Mouse (Mus musculus): ENCODE measurements around the gene Pyroxd2. TPM values are rescaled to one million over a fixed set of nuclear protein-coding genes. Genes with fewer than 3 reads are reported as not detected.
"Not testable (repeated sequence)": the region's sequence is repeated elsewhere in the genome, so short reads cannot be mapped to it uniquely, and the experiment has no call there.

Gene Pyroxd2
- polyA plus RNA-seq, 1 experiment from 2014 or later = 0.74 TPM

DNA sequence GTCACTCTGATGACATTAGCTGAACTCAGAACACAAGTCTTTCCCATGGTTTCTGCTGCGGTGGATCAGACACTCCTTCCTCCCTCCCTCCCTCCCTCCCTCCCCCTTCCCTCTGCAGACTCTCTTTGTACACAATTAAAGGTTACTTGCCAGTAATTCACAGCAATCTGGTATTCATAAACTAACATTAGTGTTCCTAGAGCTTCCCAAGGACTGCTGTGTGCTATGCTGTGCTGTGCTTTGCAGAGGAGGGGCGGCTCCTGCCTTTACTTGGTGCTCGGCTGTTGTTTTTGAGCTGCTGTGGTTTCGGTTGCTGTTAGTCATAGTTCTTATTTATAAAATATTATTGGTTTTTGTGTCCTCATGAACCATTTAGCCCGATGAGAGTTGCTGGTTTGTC, 34.9 kb downstream of the Pyroxd2 start:
- Histone ChIP-seq H3K27ac (0 out of 2 replicates have a peak overlapping the region, but pooled peaks have one; percentile 5), H3K36me3 (no peaks in the 10 kb centered on the region), H3K9me3 (replicated peaks) (no peaks in the 10 kb centered on the region), H3K4me1 (peaks cover 38% of the 10 kb centered on the region), H3K4me3 (no peak overlapping the region), H3K27me3 (ENCODE audit: low read depth, poor library complexity, severe bottlenecking) (no peaks in the 10 kb centered on the region; the same call in 1 of the 2 replicates)
- no peak for DNase-seq (ENCODE audit: low spot score)
- WGBS = 65% methylated on average over 5 of the region's 5 CpGs

DNA sequence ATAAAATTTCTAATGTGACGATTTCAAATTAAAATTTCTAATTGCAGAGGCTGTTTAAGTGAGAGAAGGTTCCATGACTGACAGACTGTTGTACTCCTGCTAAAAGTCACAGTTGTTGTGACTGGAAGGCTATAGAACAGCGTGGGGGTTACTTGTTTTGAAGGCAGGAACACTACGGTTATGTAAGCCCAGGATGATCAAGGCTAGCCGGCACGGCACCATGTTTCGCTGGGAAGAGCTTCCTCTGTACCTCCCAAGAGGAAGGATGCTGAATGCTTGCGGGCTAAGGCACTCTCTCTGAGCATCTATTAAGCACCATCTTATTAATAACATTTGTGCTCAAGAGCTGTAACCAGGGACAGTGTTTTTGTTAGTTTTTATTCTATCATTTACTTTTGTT, 36.1 kb downstream of the Pyroxd2 start:
- Histone ChIP-seq H3K9me3 (replicated peaks) (no peaks in the 10 kb centered on the region), H3K27ac (no peak overlapping the region), H3K4me3 (no peak overlapping the region), H3K27me3 (ENCODE audit: low read depth, poor library complexity, severe bottlenecking) (no peaks in the 10 kb centered on the region; the same call in 1 of the 2 replicates), H3K36me3 (no peaks in the 10 kb centered on the region), H3K4me1 (peaks cover 30% of the 10 kb centered on the region)
- DNase-seq (ENCODE audit: low spot score) = no peak
- 62% methylated on average over 7 of the region's 7 CpGs for WGBS

DNA sequence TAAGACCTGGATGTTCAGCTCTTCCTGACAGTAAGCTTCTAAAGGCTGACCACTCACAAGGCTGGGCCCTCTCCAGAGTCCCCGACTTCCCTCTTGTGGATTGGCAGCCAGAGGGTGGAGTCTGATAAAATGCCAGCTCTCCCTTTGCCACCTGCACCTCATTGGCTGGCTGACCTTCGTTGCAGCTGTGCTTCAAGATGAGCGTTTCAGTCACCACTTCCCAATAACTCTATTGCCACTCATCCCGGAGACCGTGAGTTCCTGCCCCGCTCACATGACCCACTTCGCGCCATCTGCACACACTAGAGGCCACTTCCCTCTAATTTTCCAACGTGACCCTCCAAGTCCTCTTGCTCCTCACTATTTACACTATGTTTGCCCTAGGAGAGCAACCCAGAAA, 38.8 kb downstream of the Pyroxd2 start:
- Histone ChIP-seq H3K36me3 (no peaks in the 10 kb centered on the region), H3K9me3 (replicated peaks) (no peaks in the 10 kb centered on the region), H3K4me3 (no peak overlapping the region), H3K4me1 (peaks cover 13% of the 10 kb centered on the region), H3K27me3 (ENCODE audit: low read depth, poor library complexity, severe bottlenecking) (no peaks in the 10 kb centered on the region), H3K27ac (no peak overlapping the region)
- WGBS = 84% methylated on average over 9 of the region's 9 CpGs
- no peak for DNase-seq (ENCODE audit: low spot score)

DNA sequence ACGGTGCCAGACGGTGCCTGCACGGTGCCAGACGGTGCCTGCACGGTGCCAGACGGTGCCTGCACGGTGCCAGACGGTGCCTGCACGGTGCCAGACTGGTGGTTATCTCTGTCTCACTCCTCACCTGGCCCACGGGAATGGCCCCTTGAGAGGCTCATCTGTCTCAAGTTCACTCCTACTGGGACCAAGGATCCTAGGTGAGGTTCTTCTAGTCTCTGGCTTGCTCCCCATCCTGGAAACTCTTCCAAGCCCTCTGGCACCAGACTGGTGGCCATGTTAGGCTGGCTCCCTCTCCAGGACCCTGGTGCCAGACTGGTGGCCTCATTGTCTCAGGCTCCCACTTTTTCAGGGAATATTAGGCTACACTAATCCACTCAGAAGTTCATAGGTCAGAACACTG, 53.1 kb downstream of the Pyroxd2 start:
- 94% methylated on average over 10 of the region's 10 CpGs for WGBS
- peak overlapping the region; percentile 61; the same call in 1 of the 2 replicates for H3K27ac ChIP-seq
- H3K27me3 ChIP-seq (ENCODE audit: low read depth, poor library complexity, severe bottlenecking) = no peaks in the 10 kb centered on the region
- no peaks in the 10 kb centered on the region for H3K36me3 ChIP-seq
- peaks cover 47% of the 10 kb centered on the region for H3K4me1 ChIP-seq
- no peak for DNase-seq (ENCODE audit: low spot score)
- H3K9me3 ChIP-seq (replicated peaks) = no peaks in the 10 kb centered on the region
- H3K4me3 ChIP-seq = no peak overlapping the region

DNA sequence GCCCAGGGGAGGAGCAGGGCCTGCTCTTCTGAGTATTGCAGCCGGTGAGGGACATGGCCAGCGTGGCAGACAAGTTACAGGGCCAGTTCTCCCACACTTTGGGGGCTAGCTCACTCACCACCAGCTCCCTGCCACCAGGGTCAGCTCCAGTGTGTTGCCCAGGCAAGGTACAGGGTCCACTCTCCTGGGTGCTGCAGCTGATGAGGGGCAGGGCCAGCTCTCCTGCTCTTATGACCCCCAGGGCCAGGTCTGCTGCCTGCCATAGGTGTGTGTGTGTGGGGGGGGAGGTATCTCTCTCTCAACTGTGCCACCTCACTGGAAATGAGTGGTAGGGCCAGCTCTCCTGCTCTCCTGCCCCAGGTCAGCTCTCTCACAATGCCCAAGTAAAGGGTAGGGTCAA, 54.0 kb downstream of the Pyroxd2 start:
- WGBS = 79% methylated on average over 2 of the region's 2 CpGs
- Histone ChIP-seq H3K27ac (peak overlapping the region; percentile 63), H3K27me3 (ENCODE audit: low read depth, poor library complexity, severe bottlenecking) (no peaks in the 10 kb centered on the region), H3K4me3 (no peak overlapping the region), H3K4me1 (peaks cover 51% of the 10 kb centered on the region), H3K36me3 (no peaks in the 10 kb centered on the region), H3K9me3 (replicated peaks) (no peaks in the 10 kb centered on the region)
- DNase-seq (ENCODE audit: low spot score) = no peak

DNA sequence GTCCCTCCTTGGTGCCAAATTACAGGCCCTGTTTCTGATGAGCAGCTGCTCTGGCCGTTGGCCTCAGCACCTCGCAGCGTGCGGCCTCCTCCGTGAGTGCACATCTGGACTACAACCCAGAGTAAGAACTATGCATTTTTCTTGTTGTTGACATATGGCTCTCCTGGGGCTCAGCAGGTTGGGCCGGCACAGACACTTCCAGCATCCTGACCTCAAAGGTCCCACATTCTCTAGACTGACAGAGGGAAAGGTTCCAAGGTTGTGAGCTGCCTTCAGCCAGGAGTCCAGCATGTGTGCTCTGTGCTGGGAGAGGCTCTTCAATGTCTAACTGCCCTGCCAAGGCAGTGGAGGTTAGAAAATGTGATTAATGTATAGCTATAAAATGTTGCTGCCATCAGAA, 55.2 kb downstream of the Pyroxd2 start:
- peak; percentile 38 for DNase-seq (ENCODE audit: low spot score)
- no peaks in the 10 kb centered on the region for H3K27me3 ChIP-seq (ENCODE audit: low read depth, poor library complexity, severe bottlenecking)
- 26% methylated on average over 6 of the region's 6 CpGs for whole genome bisulfite sequencing
- no peaks in the 10 kb centered on the region for H3K9me3 ChIP-seq (replicated peaks)
- H3K4me3 ChIP-seq = no peak overlapping the region
- peaks cover 51% of the 10 kb centered on the region for H3K4me1 ChIP-seq
- H3K27ac ChIP-seq = peak overlapping the region; percentile 50; the same call in 1 of the 2 replicates
- H3K36me3 ChIP-seq = no peaks in the 10 kb centered on the region

DNA sequence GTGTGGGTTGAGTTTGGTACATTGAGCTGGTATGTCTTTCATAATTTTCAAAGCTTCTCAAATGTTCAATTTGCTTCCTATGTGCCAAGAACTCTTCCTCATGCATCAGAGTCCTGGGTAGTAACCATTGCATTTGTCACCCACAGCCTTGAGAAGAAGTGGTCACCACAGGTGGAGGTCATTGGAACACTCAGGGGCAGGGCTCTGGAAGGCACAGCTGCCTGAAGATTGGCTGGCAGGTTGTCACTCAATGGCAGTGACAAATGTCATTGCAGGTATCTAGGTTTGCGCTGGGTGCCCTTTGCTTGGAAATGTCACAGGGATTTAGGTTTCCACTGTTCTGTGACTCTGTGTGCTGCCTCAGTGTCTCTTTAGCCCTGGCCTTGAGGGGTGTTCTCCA, 62.3 kb downstream of the Pyroxd2 start:
- no peak overlapping the region for H3K27ac ChIP-seq
- H3K4me3 ChIP-seq = no peak overlapping the region
- peaks cover 12% of the 10 kb centered on the region for H3K4me1 ChIP-seq
- no peaks in the 10 kb centered on the region for H3K9me3 ChIP-seq (replicated peaks)
- DNase-seq (ENCODE audit: low spot score) = no peak
- no peaks in the 10 kb centered on the region for H3K36me3 ChIP-seq
- WGBS = 84% methylated on average over 1 of the region's 1 CpGs
- no peaks in the 10 kb centered on the region for H3K27me3 ChIP-seq (ENCODE audit: low read depth, poor library complexity, severe bottlenecking)

DNA sequence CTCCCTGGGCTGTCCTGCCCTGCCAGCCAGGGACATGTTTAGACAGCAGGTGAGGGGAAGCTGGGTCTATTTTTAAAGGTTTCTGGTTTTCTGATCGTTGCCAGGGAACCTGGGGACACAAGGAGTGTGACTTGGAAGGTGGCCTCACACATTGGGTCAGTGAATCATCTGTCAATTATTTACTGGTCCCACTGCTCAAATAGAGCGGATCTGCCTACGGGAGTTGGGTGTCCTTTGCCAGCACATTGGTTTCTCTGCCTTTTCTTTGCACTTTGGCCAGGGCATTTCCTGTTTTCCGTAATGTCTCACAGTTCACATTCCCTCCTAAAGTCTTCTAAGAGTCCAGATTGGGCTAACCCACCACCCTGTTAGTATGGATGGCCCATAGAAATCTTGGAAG, 62.8 kb downstream of the Pyroxd2 start:
- 84% methylated on average over 4 of the region's 4 CpGs for WGBS
- Histone ChIP-seq H3K27ac (no peak overlapping the region), H3K4me3 (no peak overlapping the region), H3K9me3 (replicated peaks) (no peaks in the 10 kb centered on the region), H3K4me1 (peaks cover 8% of the 10 kb centered on the region), H3K36me3 (no peaks in the 10 kb centered on the region), H3K27me3 (ENCODE audit: low read depth, poor library complexity, severe bottlenecking) (no peaks in the 10 kb centered on the region)
- DNase-seq (ENCODE audit: low spot score) = no peak

DNA sequence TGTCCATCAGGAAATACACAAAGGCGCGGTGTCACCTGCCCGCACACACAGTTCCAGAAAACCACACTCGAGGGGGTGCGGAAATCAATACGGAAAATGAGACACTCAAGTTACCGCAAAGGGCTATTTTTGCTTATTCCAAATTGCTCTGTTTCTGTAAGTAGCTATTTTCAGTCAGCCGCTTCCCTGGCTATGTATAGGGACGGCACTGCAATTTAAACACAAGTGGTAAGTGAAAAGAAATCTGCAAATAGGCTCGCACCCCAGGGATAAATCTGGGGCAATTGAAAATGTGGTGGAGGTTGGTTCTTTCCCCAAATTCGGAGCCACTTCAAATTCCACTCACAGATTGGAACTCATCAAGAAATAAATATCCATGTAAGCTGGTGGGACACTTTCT, 63.3 kb downstream of the Pyroxd2 start:
- WGBS = 93% methylated on average over 11 of the region's 11 CpGs
- DNase-seq (ENCODE audit: low spot score) = no peak
- no peaks in the 10 kb centered on the region for H3K27me3 ChIP-seq (ENCODE audit: low read depth, poor library complexity, severe bottlenecking)
- H3K4me3 ChIP-seq = no peak overlapping the region
- peaks cover 3% of the 10 kb centered on the region for H3K4me1 ChIP-seq
- H3K36me3 ChIP-seq = no peaks in the 10 kb centered on the region
- H3K27ac ChIP-seq = no peak overlapping the region
- H3K9me3 ChIP-seq (replicated peaks) = no peaks in the 10 kb centered on the region

DNA sequence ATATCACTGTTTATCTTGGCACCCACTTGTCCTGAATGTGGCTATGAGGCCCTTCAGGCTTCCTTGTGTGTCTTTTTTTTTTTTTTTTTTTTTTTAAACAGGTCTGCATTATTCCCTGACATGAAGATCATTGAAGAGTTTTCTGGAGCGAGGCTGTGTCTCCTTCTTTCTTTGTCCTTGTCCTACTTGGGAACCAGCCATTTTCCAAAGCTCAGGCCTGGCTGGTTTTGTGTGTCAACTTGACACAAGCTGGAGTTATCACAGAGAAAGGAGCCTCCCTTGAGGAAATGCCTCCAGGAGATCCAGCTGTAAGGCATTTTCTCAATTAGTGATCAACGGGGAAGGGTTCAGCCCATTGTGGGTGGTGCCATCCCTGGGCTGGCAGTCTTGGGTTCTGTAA, 69.8 kb downstream of the Pyroxd2 start:
- 72% methylated on average over 2 of the region's 2 CpGs for WGBS
- H3K9me3 ChIP-seq (replicated peaks); H3K27ac ChIP-seq; DNase-seq (ENCODE audit: low spot score); H3K4me1 ChIP-seq; H3K4me3 ChIP-seq; H3K36me3 ChIP-seq; H3K27me3 ChIP-seq (ENCODE audit: low read depth, poor library complexity, severe bottlenecking): not testable (repeated sequence)

DNA sequence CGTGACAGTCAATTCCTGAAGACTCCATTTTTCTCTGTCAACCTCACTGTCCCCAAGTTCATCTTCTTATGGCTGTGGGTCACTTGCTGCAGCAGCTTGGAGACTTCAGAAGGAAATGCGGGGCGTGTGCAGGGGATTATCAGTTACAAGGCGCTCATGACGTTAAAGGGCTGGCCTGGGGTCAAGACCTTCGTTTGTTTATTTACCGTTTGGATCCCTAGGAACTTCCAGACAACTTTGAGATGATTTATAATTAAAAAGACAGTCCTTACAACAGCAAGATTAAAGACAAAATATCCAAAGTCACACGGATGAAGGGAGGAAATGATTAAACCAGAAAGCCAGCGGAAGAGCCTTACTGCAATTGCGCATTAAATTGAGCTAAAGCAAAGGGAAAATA, 74.4 kb downstream of the Pyroxd2 start:
- Histone ChIP-seq H3K4me1 (peaks cover 3% of the 10 kb centered on the region), H3K27me3 (ENCODE audit: low read depth, poor library complexity, severe bottlenecking) (peaks cover 10% of the 10 kb centered on the region; the same call in 1 of the 2 replicates), H3K36me3 (no peaks in the 10 kb centered on the region), H3K4me3 (no peak overlapping the region), H3K9me3 (replicated peaks) (no peaks in the 10 kb centered on the region), H3K27ac (no peak overlapping the region)
- WGBS = 65% methylated on average over 10 of the region's 10 CpGs
- DNase-seq (ENCODE audit: low spot score) = no peak

DNA sequence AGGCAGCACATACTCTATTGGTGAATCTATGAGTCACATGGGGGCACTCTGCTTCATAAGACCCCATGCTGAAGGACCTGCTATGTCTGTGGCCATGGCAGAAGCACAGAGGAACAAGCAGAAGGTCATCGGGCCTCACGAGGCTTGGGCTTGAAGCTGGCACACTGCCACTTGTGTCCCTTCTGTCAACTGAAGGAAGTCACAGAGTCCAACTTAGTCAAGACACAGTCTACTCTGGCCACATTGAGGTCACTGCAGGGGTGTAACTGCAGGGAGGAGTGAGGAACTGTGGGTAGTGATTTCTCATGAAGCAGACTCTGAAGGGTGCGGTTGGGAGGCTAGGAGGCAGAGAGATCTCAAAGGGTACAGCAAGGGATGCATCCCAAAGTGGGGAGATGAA, 75.1 kb downstream of the Pyroxd2 start:
- H3K27ac ChIP-seq = no peak overlapping the region
- WGBS = 97% methylated on average over 3 of the region's 3 CpGs
- no peaks in the 10 kb centered on the region for H3K36me3 ChIP-seq
- no peak overlapping the region for H3K4me3 ChIP-seq
- peaks cover 12% of the 10 kb centered on the region; the same call in 1 of the 2 replicates for H3K27me3 ChIP-seq (ENCODE audit: low read depth, poor library complexity, severe bottlenecking)
- peaks cover 6% of the 10 kb centered on the region for H3K4me1 ChIP-seq
- no peak for DNase-seq (ENCODE audit: low spot score)
- H3K9me3 ChIP-seq (replicated peaks) = no peaks in the 10 kb centered on the region

DNA sequence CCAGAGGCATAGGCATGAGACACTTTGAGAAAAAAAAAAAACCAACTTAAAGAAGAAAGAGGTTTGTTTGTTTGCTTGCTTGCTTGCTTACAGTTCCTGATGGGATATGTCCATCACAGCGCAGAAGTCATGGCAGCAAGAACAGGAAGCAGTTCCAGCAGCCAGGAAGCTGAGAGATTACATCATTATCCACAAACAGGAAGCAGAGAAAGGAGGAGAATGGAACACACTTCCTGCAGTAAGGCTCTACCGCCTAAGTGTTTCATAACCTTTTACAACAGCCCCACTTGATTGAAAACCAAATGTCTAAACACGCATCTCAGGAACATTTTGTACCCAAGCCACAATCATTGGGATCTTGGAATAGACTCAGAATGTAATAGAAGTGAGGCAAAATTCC, 75.6 kb downstream of the Pyroxd2 start:
- DNase-seq (ENCODE audit: low spot score) = no peak
- Histone ChIP-seq H3K9me3 (replicated peaks) (no peaks in the 10 kb centered on the region), H3K27me3 (ENCODE audit: low read depth, poor library complexity, severe bottlenecking) (peaks cover 12% of the 10 kb centered on the region; the same call in 1 of the 2 replicates), H3K36me3 (no peaks in the 10 kb centered on the region), H3K27ac (no peak overlapping the region), H3K4me1 (peaks cover 6% of the 10 kb centered on the region), H3K4me3 (no peak overlapping the region)
- WGBS = 84% methylated on average over 3 of the region's 3 CpGs
